Mouse (Mus musculus): ENCODE results near the gene Gm20388. TPM values are rescaled to one million over a fixed set of nuclear protein-coding genes. Genes with fewer than 3 reads are reported as not detected.

Gm20388 gene
- polyA plus RNA-seq, 1 experiment from 2014 or later = not detected

DNA sequence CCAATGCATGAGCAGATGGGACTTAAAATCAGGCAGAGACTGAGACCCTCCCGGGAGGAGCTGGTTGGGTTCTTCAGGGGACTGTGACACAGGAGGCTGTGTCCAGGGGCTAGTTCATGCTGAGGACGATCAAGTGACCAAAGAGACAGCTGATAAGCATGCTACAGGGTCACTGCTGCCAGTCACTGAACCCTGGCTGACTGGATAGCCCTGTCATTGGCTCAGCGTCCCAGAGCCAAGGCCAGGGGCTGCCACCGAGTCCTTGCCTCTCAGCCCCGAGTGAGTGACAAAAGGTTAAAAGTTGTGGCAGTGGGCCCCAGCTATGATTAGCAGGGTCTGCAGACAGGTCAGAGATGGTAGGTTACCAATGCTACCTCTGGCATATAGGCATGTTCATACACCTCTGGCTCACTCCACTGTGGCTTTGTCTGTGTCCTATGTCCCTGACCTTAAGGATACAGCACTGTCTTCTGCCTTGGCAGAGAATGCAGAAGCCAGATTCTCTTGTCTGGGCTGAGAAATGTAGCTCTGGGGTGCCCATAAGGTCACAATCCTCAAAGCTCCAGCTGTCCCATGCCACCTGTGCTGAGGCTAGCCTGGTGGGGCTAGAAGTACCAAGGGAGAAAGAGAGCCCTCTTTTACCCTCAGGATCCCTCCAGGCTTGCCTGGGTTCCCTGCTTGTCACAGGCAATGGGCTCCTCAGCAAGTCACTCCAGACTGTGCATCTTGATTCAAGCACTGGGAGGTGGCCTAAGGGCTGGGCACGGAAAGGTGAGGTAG, 2733.7 kb downstream of the Gm20388 start:
- Histone ChIP-seq H3K27ac (ENCODE audit: low read depth, low read length) (no peak overlapping the region), H3K9me3 (ENCODE audit: control insufficient read depth, low read length) (no peaks in the 10 kb centered on the region), H3K36me3 (ENCODE audit: control insufficient read depth, insufficient read depth, low read length) (no peaks in the 10 kb centered on the region), H3K9ac (ENCODE audit: low read depth, low read length) (no peak overlapping the region), H3K4me2 (replicated peaks; ENCODE audit: low read depth, low read length) (no peak overlapping the region), H3K4me1 (ENCODE audit: control insufficient read depth, insufficient read depth, low read length) (peaks cover 14% of the 10 kb centered on the region), H3K4me3 (ENCODE audit: low read length) (no peak overlapping the region), H3K27me3 (ENCODE audit: control insufficient read depth, insufficient read depth, low read length) (no peaks in the 10 kb centered on the region)
- no peak for ATAC-seq (ENCODE audit: low FRiP score, low TSS enrichment)
- 70% methylated on average over 6 of the region's 6 CpGs for WGBS

DNA sequence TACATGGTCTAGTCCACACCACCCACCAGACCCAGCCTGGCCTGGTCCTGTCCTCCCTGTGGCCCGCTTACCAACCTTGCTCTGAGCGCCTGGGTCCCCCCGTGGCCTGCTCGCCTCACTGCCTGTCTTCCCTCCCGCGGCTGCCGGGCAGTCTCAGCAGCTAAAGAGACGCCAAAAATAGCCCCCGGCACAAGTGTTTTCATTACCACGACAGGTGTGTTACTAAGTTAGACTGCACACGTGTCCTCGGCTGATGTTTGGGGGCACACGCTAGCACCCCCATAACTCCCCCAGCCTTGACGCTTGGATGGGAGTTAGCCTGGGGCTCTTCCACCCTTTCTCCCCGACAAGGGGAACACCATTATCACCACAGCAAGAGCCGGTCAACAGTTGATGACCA, 2735.7 kb downstream of the Gm20388 start:
- Histone ChIP-seq H3K4me1 (ENCODE audit: control insufficient read depth, insufficient read depth, low read length) (peaks cover 8% of the 10 kb centered on the region; the same call in 1 of the 2 replicates), H3K9ac (ENCODE audit: low read depth, low read length) (no peak overlapping the region), H3K36me3 (ENCODE audit: control insufficient read depth, insufficient read depth, low read length) (no peaks in the 10 kb centered on the region), H3K4me2 (replicated peaks; ENCODE audit: low read depth, low read length) (no peak overlapping the region), H3K9me3 (ENCODE audit: control insufficient read depth, low read length) (no peaks in the 10 kb centered on the region), H3K27me3 (ENCODE audit: control insufficient read depth, insufficient read depth, low read length) (no peaks in the 10 kb centered on the region), H3K27ac (ENCODE audit: low read depth, low read length) (no peak overlapping the region), H3K4me3 (ENCODE audit: low read length) (no peak overlapping the region)
- ATAC-seq (ENCODE audit: low FRiP score, low TSS enrichment) = no peak
- 88% methylated on average over 16 of the region's 16 CpGs for WGBS

DNA sequence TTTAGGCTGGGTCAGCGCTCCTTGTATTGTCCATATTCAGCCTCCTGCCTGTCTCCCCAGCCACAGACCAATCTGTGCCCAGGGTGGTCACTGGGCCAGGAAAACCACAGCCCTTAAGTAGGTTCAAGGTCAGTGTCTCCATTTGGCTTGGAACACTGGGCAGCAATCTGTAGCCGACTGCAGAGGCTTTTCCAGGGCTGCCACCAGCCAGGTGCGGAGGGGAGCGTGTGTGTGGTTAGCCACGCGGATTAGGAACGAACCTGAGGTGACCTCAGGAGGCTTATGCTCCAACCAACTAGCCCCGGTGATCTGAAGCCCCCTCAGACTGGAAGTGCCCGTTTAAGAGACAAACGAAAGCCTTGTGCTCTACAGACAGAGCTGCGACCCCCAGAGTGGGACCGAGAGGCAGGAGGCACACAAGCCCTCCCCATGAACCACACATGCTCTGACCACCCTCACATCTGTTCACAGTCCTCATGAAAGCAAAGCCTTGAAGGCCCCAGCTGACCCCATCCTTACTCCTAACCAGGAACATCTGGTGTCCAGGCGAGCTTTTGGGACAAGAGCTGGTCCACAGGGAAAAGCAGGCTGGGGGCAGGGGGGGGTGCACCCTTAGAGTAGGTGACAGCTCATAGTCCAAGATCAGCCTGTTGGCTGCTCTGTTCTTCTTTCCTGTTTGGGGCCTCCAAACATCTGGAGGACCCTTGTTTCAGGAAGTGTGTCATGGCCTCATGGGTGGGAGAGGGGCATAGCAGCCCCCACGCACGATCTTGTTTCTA, 2737.7 kb downstream of the Gm20388 start:
- ATAC-seq (ENCODE audit: low FRiP score, low TSS enrichment) = no peak
- WGBS = 53% methylated on average over 15 of the region's 15 CpGs
- Histone ChIP-seq H3K9ac (ENCODE audit: low read depth, low read length) (no peak overlapping the region), H3K4me1 (ENCODE audit: control insufficient read depth, insufficient read depth, low read length) (peaks cover 5% of the 10 kb centered on the region; the same call in 1 of the 2 replicates), H3K9me3 (ENCODE audit: control insufficient read depth, low read length) (no peaks in the 10 kb centered on the region), H3K4me3 (ENCODE audit: low read length) (no peak overlapping the region), H3K36me3 (ENCODE audit: control insufficient read depth, insufficient read depth, low read length) (no peaks in the 10 kb centered on the region), H3K27ac (ENCODE audit: low read depth, low read length) (no peak overlapping the region), H3K4me2 (replicated peaks; ENCODE audit: low read depth, low read length) (no peak overlapping the region), H3K27me3 (ENCODE audit: control insufficient read depth, insufficient read depth, low read length) (no peaks in the 10 kb centered on the region)

DNA sequence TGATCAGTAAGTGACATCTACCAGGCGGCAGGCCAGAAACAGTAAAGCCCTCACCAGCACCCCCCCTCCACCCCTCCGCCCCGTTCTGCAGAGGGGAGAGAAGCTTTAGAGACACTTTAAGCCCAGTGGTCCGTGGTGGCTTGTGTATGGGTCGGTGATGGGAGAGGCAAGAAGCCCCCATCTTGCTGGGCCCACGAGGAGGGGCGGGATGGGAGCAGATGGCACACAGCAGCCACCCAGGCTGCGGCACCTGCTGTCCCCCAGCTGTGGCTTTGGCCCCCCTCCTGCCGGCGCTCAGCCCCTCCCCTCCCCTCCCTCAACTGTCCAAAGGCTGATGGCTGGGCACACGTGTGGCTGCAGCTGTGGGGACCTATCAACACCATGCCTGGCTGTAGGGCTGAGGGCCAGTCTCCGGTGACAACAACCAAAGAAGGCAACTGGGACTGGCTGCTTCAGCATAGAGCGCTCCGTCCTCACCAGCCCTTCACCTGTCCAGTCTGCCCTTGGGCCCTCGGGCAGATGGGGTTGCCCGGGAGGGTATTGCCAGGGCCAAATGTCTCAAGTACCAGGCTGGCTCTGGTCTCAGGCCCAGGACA, 2740.8 kb downstream of the Gm20388 start:
- WGBS = 79% methylated on average over 16 of the region's 16 CpGs
- Histone ChIP-seq H3K36me3 (ENCODE audit: control insufficient read depth, insufficient read depth, low read length) (no peaks in the 10 kb centered on the region), H3K9ac (ENCODE audit: low read depth, low read length) (no peak overlapping the region), H3K4me1 (ENCODE audit: control insufficient read depth, insufficient read depth, low read length) (peaks cover 20% of the 10 kb centered on the region; the same call in 1 of the 2 replicates), H3K9me3 (ENCODE audit: control insufficient read depth, low read length) (no peaks in the 10 kb centered on the region), H3K27me3 (ENCODE audit: control insufficient read depth, insufficient read depth, low read length) (no peaks in the 10 kb centered on the region), H3K4me3 (ENCODE audit: low read length) (no peak overlapping the region), H3K4me2 (replicated peaks; ENCODE audit: low read depth, low read length) (no peak overlapping the region), H3K27ac (ENCODE audit: low read depth, low read length) (no peak overlapping the region)
- no peak for ATAC-seq (ENCODE audit: low FRiP score, low TSS enrichment)

DNA sequence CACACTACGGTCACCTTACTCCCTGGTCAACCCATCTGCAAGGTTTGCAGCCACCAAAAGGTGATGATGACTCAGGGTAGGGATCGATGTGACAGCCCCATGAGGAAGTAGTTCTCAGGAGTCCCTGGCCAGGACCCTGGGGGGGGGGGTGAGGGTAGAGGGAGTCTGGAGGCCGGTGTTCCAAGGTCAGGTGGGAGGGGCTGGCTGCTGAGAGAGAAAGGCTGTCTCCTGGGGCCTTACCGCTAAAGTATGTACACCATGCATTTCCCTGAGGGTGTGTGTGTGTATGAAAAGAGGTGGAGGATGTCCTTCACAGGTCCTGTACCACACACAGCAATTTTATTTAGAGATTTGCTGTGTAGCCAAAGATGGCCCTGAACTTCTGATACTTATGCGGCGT, 2742.0 kb downstream of the Gm20388 start:
- no peak for ATAC-seq (ENCODE audit: low FRiP score, low TSS enrichment)
- no peak overlapping the region for H3K4me2 ChIP-seq (replicated peaks; ENCODE audit: low read depth, low read length)
- H3K27me3 ChIP-seq (ENCODE audit: control insufficient read depth, insufficient read depth, low read length) = no peaks in the 10 kb centered on the region
- no peak overlapping the region for H3K4me3 ChIP-seq (ENCODE audit: low read length)
- no peak overlapping the region for H3K27ac ChIP-seq (ENCODE audit: low read depth, low read length)
- H3K9ac ChIP-seq (ENCODE audit: low read depth, low read length) = no peak overlapping the region
- H3K36me3 ChIP-seq (ENCODE audit: control insufficient read depth, insufficient read depth, low read length) = no peaks in the 10 kb centered on the region
- 55% methylated on average over 6 of the region's 6 CpGs for WGBS
- no peaks in the 10 kb centered on the region for H3K9me3 ChIP-seq (ENCODE audit: control insufficient read depth, low read length)
- H3K4me1 ChIP-seq (ENCODE audit: control insufficient read depth, insufficient read depth, low read length) = peaks cover 20% of the 10 kb centered on the region; the same call in 1 of the 2 replicates

DNA sequence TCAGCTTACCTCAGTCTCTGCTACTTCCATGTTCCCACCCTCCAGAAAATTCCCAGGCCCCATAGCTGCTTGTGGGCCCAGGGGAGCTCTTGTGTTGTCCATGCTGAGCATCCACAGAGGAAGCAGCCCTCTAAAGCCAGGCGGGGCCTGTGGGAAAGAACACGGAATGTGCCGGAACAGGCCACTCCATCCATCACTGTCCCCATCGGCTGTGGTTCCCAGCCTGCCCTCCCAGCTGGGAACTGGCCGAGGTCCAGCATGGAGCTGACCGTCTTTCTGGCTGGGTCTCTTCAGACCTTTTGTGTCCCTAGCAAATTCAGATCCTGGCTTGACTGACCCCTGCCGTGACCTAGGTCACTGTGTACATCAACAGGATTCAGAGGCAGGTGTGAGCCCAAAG, 2744.1 kb downstream of the Gm20388 start:
- peaks cover 20% of the 10 kb centered on the region; the same call in 1 of the 2 replicates for H3K4me1 ChIP-seq (ENCODE audit: control insufficient read depth, insufficient read depth, low read length)
- H3K4me3 ChIP-seq (ENCODE audit: low read length) = no peak overlapping the region
- no peak overlapping the region for H3K4me2 ChIP-seq (replicated peaks; ENCODE audit: low read depth, low read length)
- H3K36me3 ChIP-seq (ENCODE audit: control insufficient read depth, insufficient read depth, low read length) = no peaks in the 10 kb centered on the region
- H3K9me3 ChIP-seq (ENCODE audit: control insufficient read depth, low read length) = no peaks in the 10 kb centered on the region
- H3K27ac ChIP-seq (ENCODE audit: low read depth, low read length) = no peak overlapping the region
- H3K9ac ChIP-seq (ENCODE audit: low read depth, low read length) = no peak overlapping the region
- WGBS = 52% methylated on average over 7 of the region's 7 CpGs
- H3K27me3 ChIP-seq (ENCODE audit: control insufficient read depth, insufficient read depth, low read length) = no peaks in the 10 kb centered on the region
- no peak for ATAC-seq (ENCODE audit: low FRiP score, low TSS enrichment)

DNA sequence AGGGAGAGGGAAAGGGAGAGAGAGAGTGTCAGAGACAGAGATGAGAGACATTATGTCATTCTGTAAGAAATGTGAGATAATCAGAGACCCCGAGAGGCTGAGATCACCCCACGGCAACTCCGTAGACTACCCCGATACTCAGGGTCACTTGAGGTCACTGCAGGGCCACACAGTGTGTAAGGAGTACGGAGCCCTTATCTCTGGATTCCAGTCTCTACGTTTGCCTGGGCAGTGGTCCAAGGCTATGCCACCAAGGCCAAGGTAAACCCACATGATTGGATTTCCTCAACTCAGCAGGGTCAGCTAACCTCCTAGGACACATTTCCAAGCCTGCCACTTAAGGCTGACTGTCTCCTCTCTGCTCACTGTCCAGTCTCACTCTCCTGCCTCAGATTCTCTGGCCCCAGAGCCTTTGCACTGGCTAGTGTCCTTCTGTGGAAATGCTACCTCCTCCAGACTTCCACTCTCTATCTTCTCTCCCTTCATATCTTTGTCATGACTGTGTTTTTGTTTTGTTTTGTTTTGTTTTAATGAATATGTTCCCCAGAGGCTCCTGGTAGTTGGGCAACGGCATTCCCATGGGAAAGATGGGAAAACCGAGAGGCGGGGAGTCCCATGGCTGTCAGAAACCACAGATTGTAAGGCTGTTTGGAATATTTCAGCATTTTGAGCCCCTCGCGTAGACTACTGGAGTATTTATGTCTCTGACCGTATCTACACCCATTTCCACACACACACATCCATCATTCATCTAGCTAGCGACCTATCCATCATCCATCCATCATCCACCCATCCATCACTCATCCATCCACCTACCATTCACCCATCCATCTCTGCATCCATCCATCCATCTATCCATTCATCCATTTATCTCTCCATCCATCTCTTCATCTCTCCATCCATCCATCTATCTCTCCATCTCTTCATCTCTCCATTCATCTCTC, 2745.7 kb downstream of the Gm20388 start:
- WGBS = 79% methylated on average over 13 of the region's 13 CpGs
- Histone ChIP-seq H3K27ac (ENCODE audit: low read depth, low read length) (no peak overlapping the region), H3K4me1 (ENCODE audit: control insufficient read depth, insufficient read depth, low read length) (peaks cover 28% of the 10 kb centered on the region)

DNA sequence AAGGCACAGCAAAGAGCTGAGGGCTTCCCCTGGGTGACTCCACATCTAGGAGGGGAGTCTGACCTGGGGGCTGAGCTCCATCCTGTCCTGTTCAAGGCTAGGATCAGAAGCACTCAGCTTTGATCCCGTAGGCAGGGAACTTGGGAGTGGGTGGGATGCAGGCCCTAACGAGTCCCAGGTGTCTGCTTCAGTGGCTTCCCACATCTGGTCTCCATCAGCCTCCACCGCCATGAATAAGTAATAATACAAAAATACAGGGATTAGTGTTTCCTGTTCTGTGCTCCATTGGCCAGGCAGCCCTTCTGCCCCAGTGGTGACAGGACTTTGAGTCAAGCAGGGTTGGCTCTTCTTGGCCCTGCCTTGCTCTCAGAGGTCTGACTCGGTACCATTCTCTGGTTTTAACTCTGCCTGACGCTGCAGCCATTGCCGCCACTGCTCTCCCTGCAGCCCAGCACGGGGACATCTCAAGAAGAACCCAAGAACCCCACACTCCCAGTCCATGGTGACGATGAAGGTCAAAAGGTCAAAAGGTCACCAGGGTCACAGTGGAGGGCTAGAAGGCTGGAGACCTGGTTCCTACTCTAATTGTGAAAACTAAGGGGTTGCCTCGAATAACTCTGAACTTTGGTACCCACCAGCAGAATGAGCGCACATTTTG, 2747.6 kb downstream of the Gm20388 start:
- H3K27ac ChIP-seq (ENCODE audit: low read depth, low read length) = no peak overlapping the region

More for the DNA sequence above, 2745.7 kb downstream of the Gm20388 start:
- H3K4me2 ChIP-seq (replicated peaks; ENCODE audit: low read depth, low read length) = no peak overlapping the region
- no peak overlapping the region for H3K4me3 ChIP-seq (ENCODE audit: low read length)
- no peaks in the 10 kb centered on the region for H3K27me3 ChIP-seq (ENCODE audit: control insufficient read depth, insufficient read depth, low read length)
- H3K36me3 ChIP-seq (ENCODE audit: control insufficient read depth, insufficient read depth, low read length) = no peaks in the 10 kb centered on the region
- no peak overlapping the region for H3K9ac ChIP-seq (ENCODE audit: low read depth, low read length)
- H3K9me3 ChIP-seq (ENCODE audit: control insufficient read depth, low read length) = no peaks in the 10 kb centered on the region
- ATAC-seq (ENCODE audit: low FRiP score, low TSS enrichment) = no peak

More for the DNA sequence above, 2747.6 kb downstream of the Gm20388 start:
- no peak for ATAC-seq (ENCODE audit: low FRiP score, low TSS enrichment)
- Histone ChIP-seq H3K4me1 (ENCODE audit: control insufficient read depth, insufficient read depth, low read length) (peaks cover 34% of the 10 kb centered on the region), H3K4me2 (replicated peaks; ENCODE audit: low read depth, low read length) (no peak overlapping the region), H3K36me3 (ENCODE audit: control insufficient read depth, insufficient read depth, low read length) (no peaks in the 10 kb centered on the region), H3K9me3 (ENCODE audit: control insufficient read depth, low read length) (no peaks in the 10 kb centered on the region), H3K4me3 (ENCODE audit: low read length) (no peak overlapping the region), H3K9ac (ENCODE audit: low read depth, low read length) (no peak overlapping the region), H3K27me3 (ENCODE audit: control insufficient read depth, insufficient read depth, low read length) (no peaks in the 10 kb centered on the region)
- 49% methylated on average over 10 of the region's 10 CpGs for WGBS
